Mouse (Mus musculus) kidney, embryonic 14.5 days (tissue): ENCODE results near the gene Ppp1r21. TPM values are rescaled to one million over a fixed set of nuclear protein-coding genes. Genes with fewer than 3 reads are reported as not detected.

Experiments used
- ATAC-seq: fragments of 200-750 bp; cut with Nextera tagmentation; 2 replicates; pipeline ENCODE4 v1.8.0; 2017; ENCODE audit warnings: moderate number of reproducible peaks, mild to moderate bottlenecking, moderate TSS enrichment, moderate library complexity; ENCODE audit not compliant: low FRiP score, low TSS enrichment
- H3K27ac ChIP-seq: fragments of 300-500 bp; sonication (generic); 2 replicates; pipeline ENCODE4 v1.5.1; 2014; ENCODE audit warnings: low read depth, mild to moderate bottlenecking, low read length, moderate library complexity, mixed read lengths
- H3K27me3 ChIP-seq: fragments of 300-500 bp; sonication (generic); 2 replicates; pipeline ENCODE4 v1.6.1; 2014; ENCODE audit warnings: mild to moderate bottlenecking, low read length; ENCODE audit not compliant: control insufficient read depth, insufficient read depth
- H3K36me3 ChIP-seq: fragments of 300-500 bp; sonication (generic); 2 replicates; pipeline ENCODE4 v1.6.1; 2014; ENCODE audit warnings: low read length, mixed read lengths; ENCODE audit not compliant: control insufficient read depth, insufficient read depth
- H3K4me1 ChIP-seq: fragments of 300-500 bp; sonication (generic); 2 replicates; pipeline ENCODE4 v1.6.1; 2014; ENCODE audit warnings: low read length, mixed read lengths; ENCODE audit not compliant: control insufficient read depth, insufficient read depth
- H3K4me2 ChIP-seq: fragments of 300-500 bp; sonication (generic); replicated peaks from 2 replicates; pipeline ENCODE4 v1.6.1; 2014; ENCODE audit warnings: low read depth, mild to moderate bottlenecking, low read length
- H3K4me3 ChIP-seq: fragments of 300-500 bp; sonication (generic); 2 replicates; pipeline ENCODE4 v1.5.1; 2014; ENCODE audit warnings: mild to moderate bottlenecking, low read length
- H3K9ac ChIP-seq: fragments of 300-500 bp; sonication (generic); 2 replicates; pipeline ENCODE4 v1.6.1; 2014; ENCODE audit warnings: low read depth, mild to moderate bottlenecking, low read length, moderate library complexity
- H3K9me3 ChIP-seq: fragments of 300-500 bp; sonication (generic); 2 replicates; pipeline ENCODE4 v1.6.1; 2016; ENCODE audit warnings: low read length; ENCODE audit not compliant: control insufficient read depth
- whole genome bisulfite sequencing: fragments of 180-500 bp; shearing (Covaris S2); extraction: QIAGEN DNeasy Blood & Tissue Kit; methylation state at CpG from one replicate; pipeline ENCODE4 v1.1.7; 2014; 5-methylcytosine and 5-hydroxymethylcytosine counted together
- polyA plus RNA-seq: library from polyadenylated mRNA; unstranded; fragments of >200 nt; fragmentation: Nextera tagmentation; extraction: Ambion mirVana; gene quantifications from 2 replicates; pipeline ENCODE4 v1.2.1, GENCODE M21; 2014

The Ppp1r21 gene
- polyA plus RNA-seq, 1 experiment from 2014 or later, result 30.3 TPM

- no peaks in the 10 kb centered on the region for H3K27me3 ChIP-seq
- 0 out of 2 replicates have a peak, but pooled peaks cover 9% of the 10 kb centered on the region for H3K4me1 ChIP-seq
- no peak overlapping the region for H3K4me3 ChIP-seq
- ATAC-seq, result no peak
- H3K27ac ChIP-seq, result no peak overlapping the region
- WGBS, result 84% methylated on average over 11 of the region's 11 CpGs
- no peak overlapping the region for H3K9ac ChIP-seq
- no peaks in the 10 kb centered on the region for H3K9me3 ChIP-seq
- peaks cover 17% of the 10 kb centered on the region; the same call in 1 of the 2 replicates for H3K36me3 ChIP-seq
- no peak overlapping the region for H3K4me2 ChIP-seq
These were observed 23.7 kb downstream of the Ppp1r21 start for GRCm38 (mm10) chr17:88553473-88554087.

GRCm38 (mm10) chr17:88556176-88556575 is 26.3 kb downstream of the Ppp1r21 start:
- no peaks in the 10 kb centered on the region for H3K27me3 ChIP-seq
- 0 out of 2 replicates have a peak, but pooled peaks cover 9% of the 10 kb centered on the region for H3K4me1 ChIP-seq
- no peak for ATAC-seq
- no peaks in the 10 kb centered on the region for H3K9me3 ChIP-seq
- H3K4me2 ChIP-seq, result no peak overlapping the region
- peaks cover 13% of the 10 kb centered on the region; the same call in 1 of the 2 replicates for H3K36me3 ChIP-seq
- no peak overlapping the region for H3K27ac ChIP-seq
- H3K4me3 ChIP-seq, result no peak overlapping the region
- WGBS, result 83% methylated on average over 13 of the region's 13 CpGs
- H3K9ac ChIP-seq, result no peak overlapping the region

- Histone ChIP-seq H3K36me3 (peaks cover 13% of the 10 kb centered on the region; the same call in 1 of the 2 replicates), H3K9ac (no peak overlapping the region), H3K4me1 (0 out of 2 replicates have a peak, but pooled peaks cover 9% of the 10 kb centered on the region), H3K27ac (no peak overlapping the region), H3K27me3 (no peaks in the 10 kb centered on the region), H3K4me2 (no peak overlapping the region), H3K4me3 (no peak overlapping the region), H3K9me3 (no peaks in the 10 kb centered on the region)
- ATAC-seq, result no peak
- WGBS, result 84% methylated on average over 4 of the region's 4 CpGs
These were observed 26.8 kb downstream of the Ppp1r21 start for GRCm38 (mm10) chr17:88556688-88557087.

DNA sequence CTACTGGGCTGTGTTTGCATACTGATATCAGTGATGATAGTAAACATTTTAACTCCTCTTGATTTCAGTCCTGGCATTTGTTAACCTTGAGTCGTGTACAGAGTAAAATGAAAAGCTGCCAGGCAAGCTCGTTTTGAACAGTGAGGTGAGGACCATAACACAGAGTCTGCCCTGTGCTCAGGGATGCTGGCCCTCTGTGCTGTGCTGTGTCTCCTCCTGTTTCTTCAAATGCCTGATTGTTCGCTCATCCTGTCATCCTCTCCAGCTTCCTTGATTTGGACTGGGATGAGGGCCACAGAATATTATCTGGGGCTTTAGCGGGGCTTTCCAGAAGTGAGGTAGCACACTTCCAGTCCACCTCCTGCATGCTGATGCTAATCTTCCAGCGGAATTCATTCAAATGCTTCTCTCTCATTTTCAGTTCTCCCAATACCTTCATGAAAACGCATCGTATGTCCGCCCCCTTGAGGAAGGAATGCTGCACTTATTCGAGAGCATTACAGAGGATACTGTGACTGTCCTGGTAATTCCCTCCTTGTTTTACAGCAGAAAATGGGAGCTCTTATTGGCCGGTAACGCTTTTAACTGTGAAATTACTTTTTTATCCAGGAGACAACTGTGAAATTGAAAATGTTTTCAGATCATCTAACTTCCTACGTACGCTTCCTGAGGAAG is 28.4 kb downstream of the Ppp1r21 start:
- 45% methylated on average over 13 of the region's 13 CpGs for WGBS
- Histone ChIP-seq H3K9ac (no peak overlapping the region), H3K4me1 (no peaks in the 10 kb centered on the region), H3K27me3 (no peaks in the 10 kb centered on the region), H3K27ac (no peak overlapping the region), H3K36me3 (peaks cover 16% of the 10 kb centered on the region; the same call in 1 of the 2 replicates), H3K4me2 (no peak overlapping the region), H3K9me3 (no peaks in the 10 kb centered on the region), H3K4me3 (no peak overlapping the region)
- ATAC-seq, result peak; percentile 84; the same call in 1 of the 2 replicates

DNA sequence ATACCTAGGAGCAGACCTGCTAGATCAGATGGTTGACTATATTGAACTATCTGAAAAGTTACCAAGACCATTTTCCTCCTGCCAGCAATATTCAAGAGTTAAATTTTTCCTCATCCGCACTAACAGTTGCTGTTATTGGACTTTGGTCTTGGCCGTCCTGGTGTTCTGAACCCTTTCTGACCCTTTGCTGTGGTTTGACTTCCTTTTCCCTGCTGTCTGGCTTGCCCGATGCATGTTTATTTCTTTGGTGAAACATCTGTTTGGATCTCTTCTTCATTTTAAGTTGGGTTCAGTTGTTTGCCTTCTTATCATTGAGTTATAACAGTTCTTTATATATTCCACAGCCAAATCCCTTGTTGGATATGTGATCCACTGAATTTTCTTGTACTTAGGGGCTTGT is 33.7 kb downstream of the Ppp1r21 start:
- Histone ChIP-seq H3K27me3 (no peaks in the 10 kb centered on the region), H3K4me2 (no peak overlapping the region), H3K9ac (no peak overlapping the region), H3K4me3 (no peak overlapping the region), H3K36me3 (peaks cover 24% of the 10 kb centered on the region; the same call in 1 of the 2 replicates), H3K27ac (no peak overlapping the region), H3K4me1 (no peaks in the 10 kb centered on the region), H3K9me3 (no peaks in the 10 kb centered on the region)
- 61% methylated on average over 3 of the region's 3 CpGs for WGBS
- no peak for ATAC-seq

DNA sequence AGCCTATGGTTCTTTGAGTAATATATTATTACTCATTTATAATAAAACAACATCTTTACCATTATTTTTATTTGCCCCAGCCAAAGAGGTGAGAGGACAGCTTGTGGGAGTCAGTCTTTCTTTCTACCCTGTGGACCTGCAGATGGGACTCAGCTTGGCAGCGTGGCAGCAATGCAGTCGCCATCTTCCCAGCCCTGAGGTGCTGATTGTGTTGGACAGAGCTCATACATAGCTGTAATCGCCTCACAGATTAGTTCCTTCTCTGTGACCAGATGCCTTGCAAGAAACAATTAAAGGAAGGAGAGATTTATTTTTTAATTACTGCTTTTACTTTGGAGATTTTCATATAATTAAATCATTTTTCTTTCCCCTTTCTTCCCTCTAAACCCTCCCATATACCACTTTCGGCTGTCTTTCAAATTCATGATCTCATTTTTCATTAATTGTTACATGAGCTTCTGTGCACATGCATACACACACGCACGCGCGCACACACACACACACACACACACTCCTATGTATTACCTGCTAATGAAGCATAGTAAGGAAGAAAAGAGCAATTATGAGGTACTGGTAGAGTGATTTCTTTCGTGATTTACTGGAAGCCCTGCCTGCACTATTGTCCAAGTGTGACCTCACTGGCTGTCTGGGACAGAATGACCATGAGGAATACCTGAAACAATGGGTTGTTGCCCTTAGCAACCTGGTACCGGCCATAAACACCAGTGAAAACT is 40.1 kb downstream of the Ppp1r21 start:
- Histone ChIP-seq H3K4me1 (no peaks in the 10 kb centered on the region), H3K9me3 (no peaks in the 10 kb centered on the region), H3K27ac (no peak overlapping the region), H3K4me2 (no peak overlapping the region), H3K9ac (no peak overlapping the region), H3K36me3 (peaks cover 49% of the 10 kb centered on the region; the same call in 1 of the 2 replicates), H3K27me3 (no peaks in the 10 kb centered on the region), H3K4me3 (no peak overlapping the region)
- WGBS, result 84% methylated on average over 10 of the region's 10 CpGs
- no peak for ATAC-seq

- Histone ChIP-seq H3K27ac (no peak overlapping the region), H3K4me2 (no peak overlapping the region), H3K4me3 (no peak overlapping the region), H3K27me3 (no peaks in the 10 kb centered on the region), H3K9ac (no peak overlapping the region), H3K4me1 (no peaks in the 10 kb centered on the region), H3K36me3 (peaks cover 48% of the 10 kb centered on the region; the same call in 1 of the 2 replicates), H3K9me3 (no peaks in the 10 kb centered on the region)
- ATAC-seq, result no peak
- 83% methylated on average over 11 of the region's 11 CpGs for WGBS
These were observed 40.9 kb downstream of the Ppp1r21 start for GRCm38 (mm10) chr17:88570784-88571183.

- 47% methylated on average over 5 of the region's 5 CpGs for WGBS
- peaks cover 36% of the 10 kb centered on the region; the same call in 1 of the 2 replicates for H3K36me3 ChIP-seq
These were observed 44.9 kb downstream of the Ppp1r21 start for GRCm38 (mm10) chr17:88574811-88575210.

More at GRCm38 (mm10) chr17:88574811-88575210, 44.9 kb downstream of the Ppp1r21 start:
- Histone ChIP-seq H3K9ac (no peak overlapping the region), H3K4me1 (no peaks in the 10 kb centered on the region), H3K27me3 (no peaks in the 10 kb centered on the region), H3K4me2 (no peak overlapping the region), H3K4me3 (no peak overlapping the region), H3K9me3 (no peaks in the 10 kb centered on the region), H3K27ac (no peak overlapping the region)
- no peak for ATAC-seq
